Mouse (Mus musculus): Measurements from ENCODE around the gene Wdr54.

DNA sequence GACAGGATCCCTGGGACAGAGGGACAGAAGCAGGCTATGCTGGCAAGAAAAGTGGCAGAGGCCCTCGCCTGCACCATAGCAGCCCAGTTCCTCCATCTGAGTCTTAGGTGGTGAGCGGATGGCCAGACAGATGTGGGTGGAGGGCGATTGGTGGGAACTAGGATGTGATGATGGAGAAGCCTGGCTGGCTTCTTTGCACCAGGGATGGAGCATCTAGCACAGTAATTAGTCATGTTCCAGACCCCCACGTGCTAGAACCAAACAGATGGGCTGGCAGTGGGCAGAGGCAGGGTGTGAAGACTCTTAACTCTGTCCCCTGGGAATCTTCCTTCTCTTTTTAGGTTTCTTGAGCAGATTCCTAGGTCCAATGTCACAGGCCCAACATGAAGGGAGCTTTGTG is 47.1 kb upstream of the Wdr54 start:
- no peak for TF ChIP-seq CTCF (IDR thresholded peaks at IDR 0.05; ENCODE audit: borderline replicate concordance, extremely low read depth, insufficient read depth, insufficient read length)
- no peak for TF ChIP-seq POLR2A (IDR thresholded peaks at IDR 0.05; ENCODE audit: borderline replicate concordance, extremely low read depth, insufficient read depth, insufficient read length, poor library complexity, severe bottlenecking)
